Mouse (Mus musculus) liver, embryonic 14 days (tissue): Measurements from ENCODE around the gene Tcap. TPM values are rescaled to one million over a fixed set of nuclear protein-coding genes. Genes with fewer than 3 reads are reported as not detected.

ENCODE experiments used
- polyA plus RNA-seq: library from polyadenylated mRNA; depleted of rRNA; stranded (reverse); fragments of >200 nt; gene quantifications from 2 replicates; pipeline ENCODE4 v1.2.3, GENCODE M21; 2012; rRNA removed

Gene Tcap
- polyA plus RNA-seq = 0.05 and 0.27 TPM in 2 replicates

GRCm38 (mm10) chr11:98383261-98384030 is at the start of gene Tcap:
Gene Tcap (plus strand): TSS chr11:98383811.

GRCm38 (mm10) chr11:98348083-98348961 is 35.3 kb upstream of the Tcap start, which contains the start of gene Ppp1r1b:
Gene Ppp1r1b (plus strand): TSS chr11:98348404.

GRCm38 (mm10) chr11:98358161-98359083 is 25.2 kb upstream of the Tcap start, which contains the start of gene Stard3:
Gene Stard3 (plus strand): TSS chr11:98358368.

GRCm38 (mm10) chr11:98385638-98386585 is 2.3 kb downstream of the Tcap start, which contains the start of gene Pnmt:
Gene Pnmt (plus strand): TSS chr11:98386450.

GRCm38 (mm10) chr11:98400161-98400726 is 16.6 kb downstream of the Tcap start, which contains the start of gene Pgap3:
Gene Pgap3 (minus strand): TSS chr11:98400490.

GRCm38 (mm10) chr11:98412273-98412796 is 28.7 kb downstream of the Tcap start, which contains the start of gene Erbb2:
Gene Erbb2 (plus strand): TSS chr11:98412470.

Other genes starting within 250 kb of the Tcap start
- gene Fbxl20, start 233.4 kb upstream of the Tcap start, polyA plus RNA-seq = 2.4 and 2.5 TPM in 2 replicates
- gene Med1, start 190.5 kb upstream of the Tcap start, polyA plus RNA-seq = 9.7 and 12.2 TPM in 2 replicates
- gene Cdk12, start 180.8 kb upstream of the Tcap start, polyA plus RNA-seq = 9.6 and 11.0 TPM in 2 replicates
- 0.02 TPM in 1 of 2 replicates, not detected in the other for gene Neurod2, start 54.2 kb upstream of the Tcap start, polyA plus RNA-seq
- gene Ppp1r1b, start 35.4 kb upstream of the Tcap start, polyA plus RNA-seq = 0.03 and 0.07 TPM in 2 replicates
- gene Stard3, start 25.4 kb upstream of the Tcap start, polyA plus RNA-seq = 14.5 and 15.8 TPM in 2 replicates
- not detected in 2 replicates for gene Pnmt, start 2.6 kb downstream of the Tcap start, polyA plus RNA-seq
- 2.8 and 3.0 TPM in 2 replicates for gene Pgap3, start 16.7 kb downstream of the Tcap start, polyA plus RNA-seq
- 1.0 and 1.1 TPM in 2 replicates for gene Erbb2, start 28.7 kb downstream of the Tcap start, polyA plus RNA-seq
- 31.4 and 33.3 TPM in 2 replicates for gene Mien1, start 55.2 kb downstream of the Tcap start, polyA plus RNA-seq
- 16.0 and 16.1 TPM in 2 replicates for gene Grb7, start 62.6 kb downstream of the Tcap start, polyA plus RNA-seq
- gene Ikzf3, start 162.2 kb downstream of the Tcap start, polyA plus RNA-seq = 0.12 and 0.14 TPM in 2 replicates
- gene Zpbp2, start 167.3 kb downstream of the Tcap start, polyA plus RNA-seq = 0.25 and 0.54 TPM in 2 replicates
- 24.1 and 28.1 TPM in 2 replicates for gene Ormdl3, start 203.6 kb downstream of the Tcap start, polyA plus RNA-seq
- gene Lrrc3c, start 214.5 kb downstream of the Tcap start, polyA plus RNA-seq = not detected in 2 replicates
- 0.12 and 0.22 TPM in 2 replicates for gene Gm12355, start 241.8 kb downstream of the Tcap start, polyA plus RNA-seq
- not detected in 2 replicates for gene Gsdma3, start 242.5 kb downstream of the Tcap start, polyA plus RNA-seq